Mouse (Mus musculus) G1E (cell line): ENCODE results near the gene Zc2hc1c. TPM values are rescaled to one million over a fixed set of nuclear protein-coding genes. Genes with fewer than 3 reads are reported as not detected.

Experiments
- ATAC-seq: 2 replicates; pipeline ENCODE4 v1.8.0; 2016; ENCODE audit warnings: mild to moderate bottlenecking; ENCODE audit not compliant: insufficient number of reproducible peaks, poor library complexity, low FRiP score, severe bottlenecking; ENCODE audit errors: extremely low read depth
- DNase-seq: peaks from one replicate; pipeline ENCODE4 v3.0.0; 2012; ENCODE audit warnings: low spot score
- H3K27me3 ChIP-seq: 2 replicates; pipeline ENCODE4 v1.6.1; 2012; ENCODE audit warnings: mild to moderate bottlenecking, low read length, inconsistent platforms; ENCODE audit not compliant: insufficient read depth
- H3K36me3 ChIP-seq: replicated peaks from 2 replicates; pipeline ENCODE3; 2012; ENCODE audit warnings: mild to moderate bottlenecking, inconsistent platforms
- H3K4me1 ChIP-seq: 2 replicates; pipeline ENCODE4 v1.6.1; 2012; ENCODE audit warnings: low read depth, low read length, inconsistent platforms, mixed read lengths; ENCODE audit not compliant: insufficient read depth
- H3K4me3 ChIP-seq: 2 replicates; pipeline ENCODE4 v1.5.1; 2012; ENCODE audit warnings: low read depth, mild to moderate bottlenecking, inconsistent platforms, low read length, moderate library complexity, mixed read lengths
- H3K9me3 ChIP-seq: replicated peaks from 2 replicates; pipeline ENCODE4 v1.6.1; 2012; ENCODE audit warnings: inconsistent platforms
- CTCF ChIP-seq: IDR thresholded peaks from 2 replicates; pipeline ENCODE4 v1.5.1; 2012; ENCODE audit warnings: low read depth, low read length, inconsistent platforms, mixed read lengths
- GATA1 ChIP-seq: IDR thresholded peaks from 2 replicates; pipeline ENCODE4 v1.6.1; 2012; ENCODE audit warnings: borderline replicate concordance, low read length, inconsistent platforms, mixed read lengths
- GATA2 ChIP-seq: IDR thresholded peaks from 2 replicates; pipeline ENCODE4 v1.6.1; 2012; ENCODE audit warnings: low read depth, low read length, inconsistent platforms, borderline replicate concordance
- POLR2AphosphoS5 ChIP-seq: IDR thresholded peaks from 2 replicates; pipeline ENCODE4 v1.6.1; 2012; ENCODE audit warnings: low read depth, low read length, inconsistent platforms; ENCODE audit not compliant: insufficient replicate concordance
- TAL1 ChIP-seq: conservative IDR thresholded peaks from 2 replicates; pipeline ENCODE4 v1.6.1; 2012; ENCODE audit warnings: low read depth, low read length, inconsistent platforms, mixed read lengths
- polyA plus RNA-seq: library from polyadenylated mRNA; stranded (reverse); fragments of >175 nt; gene quantifications from 2 replicates; pipeline ENCODE4 v1.2.3, GENCODE M21; 2012
- total RNA-seq, 2 experiments: library from RNA; stranded (forward) in 1 of 2; stranded (reverse) in 1 of 2; fragments of 200-1000 nt in 1 of 2; fragments of >200 nt in 1 of 2; fragmentation: Nextera tagmentation in 1 of 2; gene quantifications; 2 replicates each; pipeline ENCODE4 v1.2.3; 2014 to 2017

Zc2hc1c gene
- total and polyA plus RNA-seq, 3 experiments, result 0.04 to 1.3 TPM; not detected in 1

GRCm38 (mm10) chr12:85344252-85344651 is 55.9 kb downstream of the Zc2hc1c start:
- Histone ChIP-seq H3K36me3 (peaks cover 78% of the 10 kb centered on the region), H3K9me3 (no peaks in the 10 kb centered on the region), H3K4me1 (peaks cover 26% of the 10 kb centered on the region), H3K27me3 (no peaks in the 10 kb centered on the region), H3K4me3 (no peak overlapping the region)
- ATAC-seq (no peak), DNase-seq (no peak)
- no peak for TF ChIP-seq TAL1
- no peak for TF ChIP-seq CTCF
- no peak for TF ChIP-seq GATA1
- no peak for TF ChIP-seq POLR2AphosphoS5
- no peak for TF ChIP-seq GATA2

GRCm38 (mm10) chr12:85345559-85345958 is 57.2 kb downstream of the Zc2hc1c start:
- no peak for ATAC-seq
- Histone ChIP-seq H3K4me1 (peaks cover 16% of the 10 kb centered on the region), H3K4me3 (no peak overlapping the region), H3K9me3 (no peaks in the 10 kb centered on the region), H3K36me3 (peaks cover 88% of the 10 kb centered on the region), H3K27me3 (no peaks in the 10 kb centered on the region)
- no peak for DNase-seq
- TF ChIP-seq CTCF (no peak), GATA2 (no peak), TAL1 (no peak), GATA1 (no peak), POLR2AphosphoS5 (no peak)

- H3K27me3 ChIP-seq, result no peaks in the 10 kb centered on the region
- H3K4me1 ChIP-seq, result peaks cover 13% of the 10 kb centered on the region
- DNase-seq (no peak), ATAC-seq (no peak)
- H3K4me3 ChIP-seq, result no peak overlapping the region
- H3K9me3 ChIP-seq, result no peaks in the 10 kb centered on the region
- H3K36me3 ChIP-seq, result peaks cover 90% of the 10 kb centered on the region
- TF ChIP-seq CTCF (peak; percentile 17; the same call in 1 of the 2 replicates), POLR2AphosphoS5 (no peak)
These were observed 58.0 kb downstream of the Zc2hc1c start for GRCm38 (mm10) chr12:85346374-85346773.

GRCm38 (mm10) chr12:85347196-85347595 is 58.8 kb downstream of the Zc2hc1c start:
- no peak for DNase-seq
- Histone ChIP-seq H3K4me3 (no peak overlapping the region), H3K4me1 (peaks cover 12% of the 10 kb centered on the region), H3K27me3 (no peaks in the 10 kb centered on the region), H3K9me3 (no peaks in the 10 kb centered on the region), H3K36me3 (peaks cover 88% of the 10 kb centered on the region)
- ATAC-seq, result no peak
- TF ChIP-seq CTCF, result no peak
- TF ChIP-seq GATA2, result no peak
- TF ChIP-seq POLR2AphosphoS5, result no peak
- TF ChIP-seq TAL1, result no peak
- no peak for TF ChIP-seq GATA1

GRCm38 (mm10) chr12:85348338-85348737 is 59.9 kb downstream of the Zc2hc1c start:
- DNase-seq (no peak), ATAC-seq (no peak)
- no peak overlapping the region for H3K4me3 ChIP-seq
- H3K36me3 ChIP-seq, result peaks cover 93% of the 10 kb centered on the region
- peaks cover 10% of the 10 kb centered on the region for H3K4me1 ChIP-seq
- no peaks in the 10 kb centered on the region for H3K27me3 ChIP-seq
- no peaks in the 10 kb centered on the region for H3K9me3 ChIP-seq
- TF ChIP-seq GATA2 (no peak), GATA1 (no peak), TAL1 (no peak), POLR2AphosphoS5 (no peak), CTCF (no peak)

Other genes starting within 250 kb of the Zc2hc1c start
- 12.1 and 13.5 TPM in 2 replicates for gene Prox2, start 177.8 kb upstream of the Zc2hc1c start, total RNA-seq (2014; fragmentation: Nextera tagmentation)
- gene Prox2, start 177.8 kb upstream of the Zc2hc1c start, total RNA-seq (2017), result 10.3 and 10.7 TPM in 2 replicates
- 6.8 and 7.0 TPM in 2 replicates for gene Prox2, start 177.8 kb upstream of the Zc2hc1c start, polyA plus RNA-seq
- gene Dlst, start 177.8 kb upstream of the Zc2hc1c start, total RNA-seq (2014; fragmentation: Nextera tagmentation), result 208 and 213 TPM in 2 replicates
- 200 and 221 TPM in 2 replicates for gene Dlst, start 177.8 kb upstream of the Zc2hc1c start, total RNA-seq (2017)
- gene Dlst, start 177.8 kb upstream of the Zc2hc1c start, polyA plus RNA-seq, result 728 and 1,047 TPM in 2 replicates
- not detected in 2 replicates for gene Rps6kl1, start 137.3 kb upstream of the Zc2hc1c start, total RNA-seq (2014; fragmentation: Nextera tagmentation)
- 0.06 and 0.11 TPM in 2 replicates for gene Rps6kl1, start 137.3 kb upstream of the Zc2hc1c start, total RNA-seq (2017)
- 0.03 TPM in 1 of 2 replicates, not detected in the other for gene Rps6kl1, start 137.3 kb upstream of the Zc2hc1c start, polyA plus RNA-seq
- not detected in 2 replicates for gene Pgf, start 110.8 kb upstream of the Zc2hc1c start, total RNA-seq (2014; fragmentation: Nextera tagmentation)
- gene Pgf, start 110.8 kb upstream of the Zc2hc1c start, total RNA-seq (2017), result 1.9 and 2.1 TPM in 2 replicates
- gene Pgf, start 110.8 kb upstream of the Zc2hc1c start, polyA plus RNA-seq, result not detected in 2 replicates
- gene Eif2b2, start 69.1 kb upstream of the Zc2hc1c start, total RNA-seq (2014; fragmentation: Nextera tagmentation), result 28.4 and 36.0 TPM in 2 replicates
- gene Eif2b2, start 69.1 kb upstream of the Zc2hc1c start, total RNA-seq (2017), result 136 and 155 TPM in 2 replicates
- 320 and 408 TPM in 2 replicates for gene Eif2b2, start 69.1 kb upstream of the Zc2hc1c start, polyA plus RNA-seq
- gene Mlh3, start 18.0 kb upstream of the Zc2hc1c start, total RNA-seq (2014; fragmentation: Nextera tagmentation), result 25.2 and 33.6 TPM in 2 replicates
- gene Mlh3, start 18.0 kb upstream of the Zc2hc1c start, total RNA-seq (2017), result 19.5 and 20.8 TPM in 2 replicates
- 1.9 and 2.2 TPM in 2 replicates for gene Mlh3, start 18.0 kb upstream of the Zc2hc1c start, polyA plus RNA-seq
- 57.0 and 57.3 TPM in 2 replicates for gene Acyp1, start 153 bp upstream of the Zc2hc1c start, total RNA-seq (2014; fragmentation: Nextera tagmentation)
- 285 and 291 TPM in 2 replicates for gene Acyp1, start 153 bp upstream of the Zc2hc1c start, total RNA-seq (2017)
- gene Acyp1, start 153 bp upstream of the Zc2hc1c start, polyA plus RNA-seq, result 97.7 and 127 TPM in 2 replicates
- 126 TPM in 2 replicates for gene Nek9, start 50.8 kb downstream of the Zc2hc1c start, total RNA-seq (2014; fragmentation: Nextera tagmentation)
- 59.1 and 62.9 TPM in 2 replicates for gene Nek9, start 50.8 kb downstream of the Zc2hc1c start, total RNA-seq (2017)
- 30.3 and 30.5 TPM in 2 replicates for gene Nek9, start 50.8 kb downstream of the Zc2hc1c start, polyA plus RNA-seq
- 286 and 322 TPM in 2 replicates for gene Tmed10, start 86.3 kb downstream of the Zc2hc1c start, total RNA-seq (2014; fragmentation: Nextera tagmentation)
- 61.7 and 85.4 TPM in 2 replicates for gene Tmed10, start 86.3 kb downstream of the Zc2hc1c start, total RNA-seq (2017)
- 255 and 271 TPM in 2 replicates for gene Tmed10, start 86.3 kb downstream of the Zc2hc1c start, polyA plus RNA-seq
- 8.7 and 10.2 TPM in 2 replicates for gene Fos, start 185.3 kb downstream of the Zc2hc1c start, total RNA-seq (2014; fragmentation: Nextera tagmentation)
- 18.3 and 18.5 TPM in 2 replicates for gene Fos, start 185.3 kb downstream of the Zc2hc1c start, total RNA-seq (2017)
- 3.7 and 4.0 TPM in 2 replicates for gene Fos, start 185.3 kb downstream of the Zc2hc1c start, polyA plus RNA-seq